Mouse (Mus musculus) adrenal gland (tissue): ENCODE results near the gene Gm5483.
"Not testable (repeated sequence)": the region's sequence is repeated elsewhere in the genome, so short reads cannot be mapped to it uniquely, and the experiment has no call there.

ENCODE experiments used
- intact Hi-C: fragments of 180-260 bp; cut with DNase I; formaldehyde crosslinking; loops from one replicate; pipeline ENCODE4 v1.15.1; 2025
- long read RNA-seq, 2 experiments: library from polyadenylated mRNA; unstranded; transcript quantifications; one replicate each; pipeline ENCODE4 v2.0.0; 2020; ENCODE audit warnings: borderline replicate concordance in 1 of 2; ENCODE audit not compliant: insufficient replicate concordance in 1 of 2

Gm5483 gene
- long read RNA-seq, experiment 1 = 0 reads
- long read RNA-seq, experiment 2 = 0 reads

DNA sequence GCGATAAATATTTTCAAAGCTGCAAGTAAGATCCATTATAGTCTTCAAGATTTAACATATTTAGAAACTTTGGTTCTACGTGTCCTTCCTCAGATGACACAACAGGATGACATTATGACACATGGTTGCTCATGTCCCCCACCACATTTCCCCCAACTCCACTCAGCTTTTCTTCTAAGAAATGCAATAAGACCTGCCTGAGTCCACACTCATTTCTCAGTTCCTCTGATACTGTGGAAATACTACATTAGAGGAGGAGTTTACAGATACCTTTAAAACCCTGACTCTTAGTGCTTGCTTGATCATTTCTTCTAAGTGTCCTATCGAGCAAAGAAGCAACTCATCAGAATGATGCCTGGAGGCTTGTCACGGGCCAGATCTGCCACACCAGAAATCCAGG, at the start of gene Gm5483:
Gene Gm5483, plus strand, starts transcription at position 301 of the 400 bp plus-strand sequence.
- intact Hi-C loops = not testable (repeated sequence)

DNA sequence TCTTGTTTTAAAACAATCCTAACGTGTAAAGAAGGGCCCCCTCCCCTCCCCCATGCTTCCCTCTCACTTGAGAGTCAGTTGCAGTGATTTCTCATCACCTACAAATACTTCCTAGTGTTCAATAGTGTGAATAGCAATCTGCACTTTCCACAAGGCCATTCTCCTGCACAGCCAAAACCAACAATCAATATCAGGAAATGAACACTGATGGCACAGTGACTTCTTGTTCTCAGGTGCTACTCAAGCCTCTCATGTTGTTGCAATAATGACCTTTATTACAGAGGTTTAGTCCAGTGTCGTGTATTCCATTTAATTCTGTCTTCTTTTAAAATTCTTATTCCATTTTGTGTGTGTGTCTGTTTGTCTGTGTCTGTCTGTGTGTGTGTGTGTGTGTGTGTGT, 45.8 kb upstream of the Gm5483 start:
- intact Hi-C loops = no loop called here

DNA sequence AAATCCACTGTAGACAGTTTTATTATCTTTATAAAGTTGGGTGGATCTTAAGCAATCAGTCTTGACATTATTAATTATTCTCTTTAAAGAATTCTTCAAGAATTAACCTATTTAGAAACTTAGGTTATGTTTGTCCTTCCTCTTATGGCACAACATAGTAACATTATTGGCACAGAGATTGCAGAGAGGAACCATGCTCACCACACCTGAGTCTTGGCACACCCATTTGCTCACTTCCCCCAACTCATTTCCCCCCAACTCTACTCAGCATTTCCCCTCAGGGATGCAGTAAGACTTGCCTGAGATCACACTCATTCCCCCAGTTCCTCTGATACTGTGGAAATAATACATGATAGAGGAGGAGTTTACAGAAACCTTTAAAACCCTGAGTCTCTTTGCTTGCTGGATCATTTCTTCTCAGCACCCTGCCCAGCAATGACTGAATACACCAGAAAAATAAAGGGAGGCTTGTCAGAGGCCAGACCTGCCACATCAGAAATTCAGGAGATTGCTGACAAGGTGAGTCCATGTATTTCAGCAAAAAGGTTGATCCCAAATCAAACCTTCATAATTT, 27.5 kb upstream of the Gm5483 start, which contains the start of gene Stfa2l1:
Gene Stfa2l1, plus strand, starts transcription at position 410 of the 574 bp plus-strand sequence.
- intact Hi-C loops = no loop called here

DNA sequence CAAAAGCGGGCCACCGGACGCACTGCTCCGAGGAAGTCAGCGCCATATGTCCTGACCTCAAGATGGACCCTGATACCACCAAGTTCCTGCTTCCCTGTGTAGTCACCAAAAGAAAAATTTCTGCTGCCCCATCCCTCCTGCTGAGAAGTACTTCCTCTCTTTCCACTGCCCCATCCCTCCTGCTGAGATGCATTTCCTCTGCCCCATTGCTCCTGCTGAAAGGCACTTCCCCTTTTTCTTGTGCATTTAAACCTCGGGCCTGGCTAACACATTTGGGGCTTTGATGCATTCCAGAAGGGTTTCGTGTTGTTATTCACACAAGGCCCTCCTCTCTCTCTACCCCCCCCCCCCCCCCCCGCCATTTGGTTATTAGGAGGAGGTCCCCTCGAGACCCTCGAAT, 16.2 kb upstream of the Gm5483 start:
- intact Hi-C loops = not testable (repeated sequence)

DNA sequence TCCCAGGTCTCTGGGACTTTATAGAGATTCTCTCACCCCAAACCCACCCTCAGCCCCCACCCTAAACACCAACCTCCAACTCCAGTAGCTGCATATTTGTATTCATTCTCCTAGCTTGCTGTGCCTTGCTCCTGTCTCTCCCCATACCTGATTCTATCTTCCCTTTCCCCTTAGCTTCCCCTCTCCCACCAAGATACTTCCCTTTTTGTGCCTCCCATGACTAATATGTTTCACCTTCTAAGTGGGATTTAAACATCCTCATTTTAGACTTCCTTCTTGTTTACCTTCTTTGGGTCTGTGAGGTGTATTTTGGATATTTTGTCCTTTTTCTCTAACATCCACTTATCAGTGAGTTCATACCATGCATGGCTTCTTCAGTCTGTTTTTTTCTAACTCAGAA, 7.9 kb upstream of the Gm5483 start:
- intact Hi-C loops = no loop called here

DNA sequence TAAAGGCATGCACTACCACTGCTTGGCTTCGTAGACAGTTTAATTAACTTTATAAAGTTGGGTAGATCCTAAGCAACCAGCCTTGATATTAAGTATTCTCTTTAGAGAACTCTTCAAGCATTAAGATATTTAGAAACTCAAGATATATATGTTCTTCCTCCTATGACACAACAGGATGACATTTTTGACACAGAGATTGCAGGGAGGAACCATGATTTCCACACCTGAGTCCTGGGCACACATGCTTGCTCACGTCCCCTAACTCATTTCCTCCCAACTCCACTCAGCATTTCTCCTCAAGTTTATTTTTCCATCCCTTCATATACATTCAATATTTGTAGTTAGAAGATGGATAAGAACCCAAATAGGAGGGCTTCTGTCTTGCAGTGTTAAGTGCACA, 4.1 kb upstream of the Gm5483 start:
- intact Hi-C loops = no loop called here

DNA sequence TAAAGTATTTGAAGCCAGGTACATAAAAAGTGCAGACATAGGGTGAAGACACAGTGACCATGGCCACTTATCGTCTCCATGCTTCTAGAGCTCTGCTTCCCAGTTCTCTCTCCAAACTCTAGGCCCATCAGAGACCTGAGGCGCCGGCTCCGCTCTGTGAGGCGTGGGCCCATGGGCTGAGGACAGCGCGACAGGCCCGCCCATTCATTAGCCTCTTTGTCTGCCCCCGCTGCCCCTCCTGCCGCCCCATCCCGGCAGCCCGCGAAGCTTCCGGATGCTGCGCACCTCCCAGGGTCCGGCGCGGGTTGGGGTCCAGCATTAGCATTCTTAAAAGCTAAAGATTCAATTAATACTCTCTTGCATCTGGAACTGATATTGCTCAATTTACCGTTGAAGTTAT, 15.2 kb downstream of the Gm5483 start:
- intact Hi-C loops = no loop called here

DNA sequence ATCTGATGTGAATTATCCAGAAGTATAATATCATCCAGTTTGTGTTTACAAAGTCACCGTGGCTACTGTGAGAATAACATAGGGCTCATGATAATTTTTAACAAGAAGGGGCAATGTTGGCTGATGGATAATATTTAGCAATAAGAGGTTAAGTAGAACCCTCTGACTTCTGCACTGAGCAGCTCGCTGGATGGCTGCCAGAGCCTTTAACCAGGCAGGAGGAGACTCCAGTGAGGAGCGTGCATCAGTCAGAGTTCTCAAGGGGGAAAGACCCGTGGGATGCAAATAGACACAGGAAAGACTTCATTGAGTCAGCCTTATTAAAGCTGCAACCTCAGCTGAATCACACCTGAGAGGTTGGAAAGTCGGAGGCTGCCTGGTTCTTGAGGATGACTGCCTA, 19.8 kb downstream of the Gm5483 start:
- intact Hi-C loops = no loop called here

DNA sequence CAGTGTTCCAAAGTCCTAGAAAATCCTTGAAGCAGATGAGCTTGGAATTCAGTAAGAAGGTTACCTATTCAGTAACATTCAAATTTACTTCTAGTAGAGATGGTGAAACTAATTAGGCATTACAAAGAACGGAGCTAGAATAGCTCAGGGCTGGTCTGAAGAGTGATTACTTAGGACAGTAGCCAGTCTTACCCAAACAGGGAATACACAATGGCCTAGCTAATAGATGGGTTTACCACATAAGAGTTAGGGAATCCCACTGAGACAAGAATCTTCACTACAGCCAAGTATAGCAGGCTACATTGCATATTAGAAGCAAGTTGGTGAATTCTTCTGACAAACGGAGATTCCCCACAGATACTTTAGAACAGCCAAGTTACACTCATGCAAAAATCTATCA, 21.7 kb downstream of the Gm5483 start:
- intact Hi-C loops = not testable (repeated sequence)

DNA sequence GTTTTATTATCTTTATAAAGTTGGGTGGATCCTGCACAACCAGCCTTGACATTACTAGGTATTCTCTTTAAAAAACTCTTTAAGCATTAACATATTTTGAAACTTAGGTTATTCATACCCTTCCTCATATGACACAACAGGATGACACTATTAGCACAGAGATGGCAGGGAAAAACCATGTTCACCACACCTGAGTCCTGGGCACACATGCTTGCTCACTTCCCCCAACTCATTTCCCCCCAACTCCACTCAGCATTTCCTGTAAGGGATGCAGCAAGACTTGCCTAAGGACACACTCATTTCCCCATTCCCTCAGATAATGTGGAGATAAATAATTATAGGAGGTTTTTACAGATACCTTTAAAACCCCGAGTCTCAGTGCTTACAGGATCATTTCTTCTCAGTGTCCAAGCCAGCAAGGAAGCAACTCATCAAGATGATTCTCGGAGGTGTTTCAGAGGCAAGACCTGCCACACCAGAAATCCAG, 26.0 kb downstream of the Gm5483 start, which contains the start of gene Gm5416:
Gene Gm5416, plus strand, starts transcription at position 437 of the 487 bp plus-strand sequence.
- intact Hi-C loops = loop anchor here (5.0 kb wide), 1 partner anchor 262 kb away; no protein-coding TSS in a partner anchor

DNA sequence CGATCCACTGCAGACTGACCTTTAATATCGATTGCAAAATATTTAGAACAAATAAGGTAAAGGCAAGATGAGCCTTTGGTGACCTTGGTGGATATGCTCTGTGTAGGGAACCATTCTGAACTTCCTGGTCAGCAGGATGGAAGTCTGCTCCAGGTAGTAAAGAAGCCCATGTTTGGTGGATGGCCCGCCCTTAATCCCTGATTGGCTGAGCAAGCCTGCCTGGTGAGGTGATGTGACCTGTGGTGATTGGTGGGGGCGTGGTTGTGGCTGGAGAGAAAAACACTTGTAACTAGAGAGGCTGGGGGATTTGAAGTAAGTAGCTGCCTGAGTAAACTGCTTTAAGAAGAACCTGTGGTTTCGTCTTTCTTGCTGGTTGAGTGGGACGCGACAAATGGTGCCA, 37.2 kb downstream of the Gm5483 start, which contains the start of gene 2010005H15Rik:
Gene 2010005H15Rik, plus strand, starts transcription at position 301 of the 400 bp plus-strand sequence.
- intact Hi-C loops = not testable (repeated sequence)
